Mouse (Mus musculus) testis, postnatal 10 days (tissue): Measurements from ENCODE around the gene Pakap.
A peak's percentile ranks its signal among the peaks of the same experiment; 100 is the strongest.
"Not testable (repeated sequence)": the region's sequence is repeated elsewhere in the genome, so short reads cannot be mapped to it uniquely, and the experiment has no call there.

ENCODE experiments used
- DNase-seq: peaks from one replicate; pipeline ENCODE4 v3.0.0; 2021; ENCODE audit warnings: low spot score

Gene Pakap

GRCm38 (mm10) chr4:57884511-57884910 is 316.5 kb downstream of the Pakap start:
- peak; percentile 28 for DNase-seq

DNA sequence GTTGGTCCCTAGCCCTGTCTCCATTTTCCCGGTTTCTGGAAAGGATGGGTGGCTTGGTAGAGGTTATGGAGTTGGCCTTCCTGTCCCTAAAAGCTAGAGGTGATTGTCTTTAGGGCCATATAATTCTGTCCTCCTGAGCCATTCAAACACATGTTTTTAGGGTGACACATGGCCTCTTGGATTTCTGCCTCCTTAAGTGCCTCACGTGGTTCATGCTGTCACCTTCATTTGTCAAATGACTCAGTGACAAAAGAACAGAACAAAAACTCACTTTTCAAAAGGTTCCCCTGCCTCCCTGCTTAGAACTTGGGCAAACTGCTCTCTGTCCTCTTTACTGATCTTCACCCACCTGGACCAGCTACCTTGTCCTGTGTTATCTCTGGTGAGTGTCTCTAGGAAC is 317.2 kb downstream of the Pakap start:
- peak; percentile 7 for DNase-seq

- peak; percentile 54 for DNase-seq
These were observed 318.3 kb downstream of the Pakap start for GRCm38 (mm10) chr4:57886066-57886887.

DNA sequence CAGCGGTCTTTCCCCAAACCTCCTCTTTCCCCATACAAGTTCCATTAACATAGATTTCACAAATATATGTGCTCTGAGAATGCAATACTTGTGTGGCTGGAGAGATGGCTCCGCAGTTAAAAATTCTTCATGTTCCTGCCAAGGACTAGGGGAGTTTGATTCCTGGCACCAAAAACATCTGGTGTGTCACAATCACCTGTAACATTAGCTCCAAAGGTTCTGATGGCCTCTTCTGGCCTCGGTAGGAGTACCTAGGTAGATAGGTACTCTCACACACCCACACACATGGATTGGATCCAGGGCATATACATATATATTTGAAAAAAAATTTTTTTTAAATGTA is 318.9 kb downstream of the Pakap start:
- no peak for DNase-seq

- DNase-seq: peak; percentile 34
These were observed 320.3 kb downstream of the Pakap start for GRCm38 (mm10) chr4:57888246-57888645.

DNA sequence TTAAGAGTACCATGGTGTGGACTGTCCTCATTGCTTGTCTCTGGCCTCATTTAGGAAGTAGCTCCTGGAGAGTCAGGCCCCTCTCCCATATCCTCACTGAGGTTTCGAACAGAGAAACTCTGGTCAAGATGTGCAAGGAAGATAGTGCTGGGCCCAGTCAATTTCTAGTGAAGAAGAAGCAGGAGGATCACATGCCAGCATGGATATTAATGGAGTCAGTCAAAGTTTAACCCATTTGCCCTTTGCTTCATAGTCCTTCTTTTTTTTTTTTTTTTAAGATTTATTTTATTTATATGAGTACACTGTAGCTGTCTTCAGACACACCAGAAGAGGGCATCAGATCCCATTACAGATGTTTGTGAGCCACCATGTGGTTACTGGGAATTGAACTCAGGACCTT is 321.0 kb downstream of the Pakap start:
- DNase-seq: not testable (repeated sequence)

GRCm38 (mm10) chr4:57889773-57890172 is 321.8 kb downstream of the Pakap start:
- peak; percentile 17 for DNase-seq

- DNase-seq: peak; percentile 26
These were observed 324.1 kb downstream of the Pakap start for GRCm38 (mm10) chr4:57892001-57892586.

- DNase-seq: no peak
These were observed 327.2 kb downstream of the Pakap start for GRCm38 (mm10) chr4:57895140-57895539.

DNA sequence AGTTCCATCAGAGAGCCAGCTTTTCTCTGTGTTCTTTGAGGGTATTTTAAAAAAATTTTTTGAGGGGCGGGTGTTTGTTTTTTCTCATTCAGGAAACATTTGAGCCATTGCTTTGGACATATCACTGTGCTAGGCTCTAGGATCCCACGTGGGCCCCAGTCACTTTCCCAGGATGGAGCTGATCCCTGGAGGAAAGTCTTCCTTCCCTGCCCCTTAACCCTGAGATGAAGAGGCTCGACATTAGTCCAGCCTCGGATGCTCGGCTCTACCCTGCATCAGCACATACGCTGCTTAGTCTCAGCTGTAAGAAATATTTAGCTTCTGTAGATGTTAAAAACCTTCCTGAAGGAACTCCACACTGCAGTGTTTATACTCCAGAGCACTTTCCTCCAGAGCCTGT is 327.9 kb downstream of the Pakap start:
- DNase-seq: no peak

DNA sequence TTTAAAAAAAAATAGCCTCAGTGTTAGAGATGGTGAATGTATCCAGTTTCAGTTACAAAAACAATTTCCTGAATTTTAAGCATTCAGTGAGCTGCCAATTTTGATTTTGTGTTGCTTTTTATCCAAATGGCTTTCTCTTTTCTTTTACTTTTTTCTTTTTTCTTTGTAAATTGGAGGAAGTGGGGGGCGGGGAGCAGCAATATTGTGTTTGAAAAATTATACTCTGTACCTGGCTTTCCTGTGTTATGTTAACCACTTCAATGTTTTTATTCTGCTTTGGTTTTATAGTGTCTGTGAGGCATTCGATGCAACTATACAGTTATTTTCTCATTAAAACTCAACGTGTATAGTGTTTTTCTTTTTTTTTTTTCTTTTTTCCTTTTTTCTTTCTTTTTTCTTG is 328.7 kb downstream of the Pakap start:
- DNase-seq: no peak

DNA sequence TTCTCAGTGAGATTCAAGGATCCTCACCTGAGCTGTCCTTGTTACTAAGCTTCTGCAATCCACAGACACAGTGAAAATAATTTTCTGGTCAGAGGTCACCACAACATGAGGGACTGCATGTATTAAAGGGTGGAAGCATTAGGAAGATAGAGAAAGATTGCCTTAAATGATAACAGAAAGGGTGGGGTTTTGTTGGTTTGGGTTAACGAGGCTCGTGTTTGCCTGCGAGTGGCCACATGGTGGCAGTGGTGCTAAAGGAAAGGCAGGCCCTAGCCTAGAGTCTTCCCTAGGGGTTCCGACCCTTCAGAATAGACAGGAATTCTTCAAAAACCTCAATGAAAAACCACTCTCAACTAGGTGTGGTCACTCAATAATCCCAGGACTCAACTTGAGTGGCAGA is 333.2 kb downstream of the Pakap start:
- peak; percentile 72 for DNase-seq

- no peak for DNase-seq
These were observed 334.6 kb downstream of the Pakap start for GRCm38 (mm10) chr4:57902619-57903018.

DNA sequence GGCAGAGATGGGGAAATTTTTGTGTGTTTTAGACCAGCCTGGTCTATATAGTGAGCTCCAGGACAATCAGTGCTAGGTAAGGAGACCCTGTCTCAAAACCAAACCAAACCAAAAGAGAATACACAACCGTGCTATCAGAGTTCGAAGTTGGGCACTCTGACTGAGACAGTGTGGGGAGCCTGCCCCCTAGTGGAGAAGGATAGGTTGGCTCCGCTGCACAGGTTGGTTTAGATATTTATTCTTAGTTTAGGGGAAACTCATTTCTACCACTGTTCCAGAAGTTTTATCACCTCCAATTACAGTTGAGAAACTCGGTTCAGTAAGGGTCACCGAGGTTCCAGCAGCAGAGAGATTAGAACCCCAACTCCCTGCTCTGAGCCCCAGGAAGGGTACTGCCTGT is 336.2 kb downstream of the Pakap start:
- peak; percentile 83 for DNase-seq

DNA sequence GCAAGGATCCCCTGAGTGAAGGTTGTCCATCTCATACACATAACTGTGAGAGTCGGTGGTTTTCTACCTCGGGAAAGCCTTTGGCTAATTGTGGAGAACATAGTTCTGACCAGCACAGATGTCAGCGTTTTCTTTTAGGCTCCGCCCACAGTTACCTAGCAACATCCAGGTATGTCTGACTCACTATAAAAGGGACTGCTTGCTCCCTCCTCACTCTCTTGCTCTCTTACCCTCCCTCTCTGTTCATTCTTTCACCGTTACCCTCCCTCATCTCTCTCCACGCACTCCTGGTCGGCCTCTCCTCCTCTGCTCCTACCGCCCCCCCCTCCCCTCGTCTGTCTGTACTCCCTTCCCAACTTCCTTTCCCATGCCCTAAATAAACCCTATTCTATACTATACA is 336.7 kb downstream of the Pakap start:
- no peak for DNase-seq

GRCm38 (mm10) chr4:57906708-57907107 is 338.7 kb downstream of the Pakap start:
- no peak for DNase-seq

DNA sequence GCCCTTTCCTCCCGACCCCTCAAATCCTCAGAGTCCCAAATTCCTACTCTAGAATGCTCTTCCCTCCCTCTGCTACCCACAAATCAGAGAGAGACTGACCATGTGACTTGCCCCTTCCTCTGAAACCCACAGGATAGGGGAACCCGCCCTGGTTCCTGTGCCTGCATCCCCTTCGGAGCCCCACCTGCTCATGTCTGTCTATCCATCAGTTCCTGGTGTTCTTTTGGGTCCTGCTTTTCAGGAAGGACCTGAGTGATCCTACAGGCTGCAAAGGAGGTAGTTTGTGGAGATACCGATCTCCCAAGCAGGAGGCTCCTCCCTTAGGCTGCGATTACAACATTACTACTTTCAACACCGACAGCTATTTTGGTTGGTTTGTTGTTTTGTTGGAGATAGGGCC is 340.9 kb downstream of the Pakap start:
- DNase-seq: no peak

DNA sequence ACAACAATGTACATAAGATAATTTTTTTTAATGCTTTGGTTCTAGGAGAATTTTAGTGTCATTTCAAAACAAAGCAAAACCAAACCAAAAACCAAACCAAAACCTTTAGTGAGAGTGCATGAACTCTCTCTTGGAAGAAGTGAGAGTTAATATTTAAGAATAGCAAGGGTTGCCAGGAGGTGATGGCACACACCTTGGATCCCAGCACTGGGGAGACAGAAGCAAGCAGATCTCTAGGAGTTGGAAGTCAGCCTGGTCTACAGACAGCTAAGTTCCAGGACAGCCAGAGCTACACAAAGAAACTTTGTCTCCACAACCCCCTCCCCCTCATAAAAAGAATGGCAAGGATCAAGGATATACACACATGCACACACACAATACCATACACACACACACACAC is 345.0 kb downstream of the Pakap start:
- DNase-seq: no peak

GRCm38 (mm10) chr4:57914193-57915190 is 346.5 kb downstream of the Pakap start:
- no peak for DNase-seq

DNA sequence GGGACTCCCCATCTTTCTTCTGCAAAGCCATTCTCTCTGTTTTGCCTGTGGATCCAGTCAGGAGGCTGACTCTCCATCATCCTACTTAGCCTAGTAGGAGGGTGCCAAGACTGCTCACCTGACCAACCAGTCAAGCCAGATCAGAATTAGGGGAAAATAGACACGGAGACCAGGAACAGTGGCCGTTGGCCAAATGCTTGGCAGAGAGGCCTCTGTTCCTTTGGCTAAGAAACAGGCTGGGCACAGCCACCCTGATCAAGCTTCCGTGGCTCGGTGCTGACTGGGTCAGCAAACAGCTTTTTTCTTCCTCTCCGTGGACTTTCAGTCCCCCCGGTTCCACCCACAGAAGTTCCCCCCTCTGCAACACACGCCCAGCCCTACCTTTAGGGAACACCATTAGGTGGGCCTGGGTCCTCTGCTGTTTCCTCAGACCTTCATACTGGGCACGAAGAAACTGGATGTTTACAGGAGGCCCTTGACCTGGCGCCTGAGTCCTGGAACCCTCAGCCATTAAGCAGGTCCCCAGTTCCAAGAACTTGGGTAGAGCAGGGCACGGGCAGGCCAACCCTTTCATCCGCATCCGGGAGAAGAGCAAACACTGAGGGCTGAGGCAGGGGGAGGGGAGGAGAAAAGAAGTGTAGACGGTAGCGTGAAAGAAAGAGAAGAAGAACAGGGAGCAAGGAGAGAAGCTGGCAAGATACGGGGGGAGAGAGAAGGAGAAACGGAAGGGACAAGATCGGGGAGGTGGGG is 347.4 kb downstream of the Pakap start:
- DNase-seq: no peak

- DNase-seq: peak; percentile 62
These were observed 348.3 kb downstream of the Pakap start, which contains the start of gene D630039A03Rik for GRCm38 (mm10) chr4:57916201-57916661. TSS of gene D630039A03Rik (minus strand) at chr4:57916297.

GRCm38 (mm10) chr4:57916711-57917110 is 348.7 kb downstream of the Pakap start:
- DNase-seq: no peak
